Mouse (Mus musculus): Measurements from ENCODE around the gene Ppl. TPM values are rescaled to one million over a fixed set of nuclear protein-coding genes. Genes with fewer than 3 reads are reported as not detected.

Gene Ppl
- total RNA-seq (2023): under 1 TPM in 1 of 2 experiments, not detected in 1; 0.18 TPM

GRCm38 (mm10) chr16:5132401-5132801 is at the start of gene Ppl:
Gene Ppl (minus strand): TSS chr16:5132421.

GRCm38 (mm10) chr16:5147037-5147385 is 14.8 kb upstream of the Ppl start, which contains the start of gene Sec14l5:
Gene Sec14l5 (plus strand): TSS chr16:5147109.

GRCm38 (mm10) chr16:5049774-5050234 is 82.4 kb downstream of the Ppl start, which contains the start of the genes Glyr1 and Ubn1:
Gene Glyr1 (minus strand): TSS chr16:5049863.
Gene Ubn1 (plus strand): TSS chr16:5050057.

Other genes with a start within 250 kb of the Ppl start
- gene Mgrn1, start 246.2 kb downstream of the Ppl start, total RNA-seq (2023): 10 to 100 TPM; 55.5 to 60.1 TPM
- gene Nudt16l1, start 193.7 kb downstream of the Ppl start, total RNA-seq (2023): 10 to 100 TPM; 27.8 to 34.6 TPM
- 10 to 100 TPM; 39.8 to 47.6 TPM for gene Anks3, start 168.2 kb downstream of the Ppl start, total RNA-seq (2023)
- not detected for gene Sept12, start 134.6 kb downstream of the Ppl start, total RNA-seq (2023)
- not detected for gene Smim22, start 125.1 kb downstream of the Ppl start, total RNA-seq (2023)
- 100 to 1,000 TPM; 232 to 265 TPM for gene Rogdi, start 118.9 kb downstream of the Ppl start, total RNA-seq (2023)
- 100 to 1,000 TPM; 142 to 143 TPM for gene Glyr1, start 82.6 kb downstream of the Ppl start, total RNA-seq (2023)
- 10 to 100 TPM; 68.3 to 82.6 TPM for gene Ubn1, start 82.4 kb downstream of the Ppl start, total RNA-seq (2023)
- not detected for gene Sec14l5, start 14.7 kb upstream of the Ppl start, total RNA-seq (2023)
- gene Nagpa, start 71.6 kb upstream of the Ppl start, total RNA-seq (2023): 10 to 100 TPM; 30.3 to 37.4 TPM
- not detected for gene AU021092, start 89.9 kb upstream of the Ppl start, total RNA-seq (2023)
- 10 to 100 TPM; 10.6 to 17.9 TPM for gene Alg1, start 101.2 kb upstream of the Ppl start, total RNA-seq (2023)
- 1 to 10 TPM; 4.1 to 5.4 TPM for gene Eef2kmt, start 123.6 kb upstream of the Ppl start, total RNA-seq (2023)

All from neutrophil, adult 59 days (primary cell).